Mouse (Mus musculus): Measurements from ENCODE around the gene Smtn. TPM values are rescaled to one million over a fixed set of nuclear protein-coding genes. Genes with fewer than 3 reads are reported as not detected.

The Smtn gene
- polyA plus RNA-seq, 1 experiment from 2014 or later, result 43.8 TPM

- H3K4me2 ChIP-seq (ENCODE audit: low read depth, low read length, severe bottlenecking), result no peak overlapping the region
- WGBS, result 67% methylated on average over 3 of the region's 3 CpGs
These were observed 34.8 kb upstream of the Smtn start for GRCm38 (mm10) chr11:3575238-3575637.

GRCm38 (mm10) chr11:3573092-3573491 lies 32.7 kb upstream of the Smtn start:
- WGBS, result 25% methylated on average over 9 of the region's 9 CpGs
- no peak overlapping the region for H3K4me2 ChIP-seq (ENCODE audit: low read depth, low read length, severe bottlenecking)
- DNase-seq (ENCODE audit: low spot score), result peak; percentile 65
- H3K27ac ChIP-seq (ENCODE audit: low read depth, low read length), result no peak overlapping the region; the same call in 1 of the 2 replicates
- no peaks in the 10 kb centered on the region for H3K27me3 ChIP-seq (ENCODE audit: control insufficient read depth, insufficient read depth, low read length)
- no peak overlapping the region for H3K4me3 ChIP-seq (ENCODE audit: low read depth, low read length)
- H3K4me1 ChIP-seq (replicated peaks; ENCODE audit: control insufficient read depth, insufficient read depth, low read length), result no peaks in the 10 kb centered on the region
- H3K9me3 ChIP-seq (ENCODE audit: control insufficient read depth, low read length), result no peaks in the 10 kb centered on the region
- no peak overlapping the region for H3K9ac ChIP-seq (ENCODE audit: low read length)
- no peaks in the 10 kb centered on the region for H3K36me3 ChIP-seq (ENCODE audit: control insufficient read depth, insufficient read depth, low read length)
- ATAC-seq (replicated peaks; ENCODE audit: low FRiP score), result no peak

More at GRCm38 (mm10) chr11:3575238-3575637, 34.8 kb upstream of the Smtn start:
- Histone ChIP-seq H3K4me3 (ENCODE audit: low read depth, low read length) (no peak overlapping the region), H3K36me3 (ENCODE audit: control insufficient read depth, insufficient read depth, low read length) (no peaks in the 10 kb centered on the region), H3K27me3 (ENCODE audit: control insufficient read depth, insufficient read depth, low read length) (no peaks in the 10 kb centered on the region), H3K4me1 (replicated peaks; ENCODE audit: control insufficient read depth, insufficient read depth, low read length) (no peaks in the 10 kb centered on the region), H3K9me3 (ENCODE audit: control insufficient read depth, low read length) (no peaks in the 10 kb centered on the region), H3K27ac (ENCODE audit: low read depth, low read length) (no peak overlapping the region), H3K9ac (ENCODE audit: low read length) (no peak overlapping the region)
- ATAC-seq (replicated peaks; ENCODE audit: low FRiP score) (no peak), DNase-seq (ENCODE audit: low spot score) (no peak)

DNA sequence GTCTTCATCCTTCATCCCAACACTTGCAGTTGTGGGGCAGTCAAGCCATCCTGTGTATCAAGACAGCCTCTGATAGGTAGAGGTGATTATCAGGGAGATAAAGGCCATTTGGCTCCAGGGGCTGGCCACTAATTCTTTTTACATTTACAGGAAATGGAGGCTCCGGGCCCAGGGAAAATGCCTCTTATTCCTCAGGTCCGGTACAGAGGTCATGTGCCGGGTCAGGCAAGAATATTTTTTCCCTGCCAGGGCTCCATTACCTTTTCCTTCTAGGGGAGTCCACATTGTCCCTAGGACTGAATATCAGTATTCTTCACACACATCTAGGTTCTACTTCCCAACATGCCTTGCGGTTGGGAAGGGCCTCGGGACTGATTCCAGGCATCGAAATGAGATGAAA lies 31.8 kb upstream of the Smtn start:
- H3K27ac ChIP-seq (ENCODE audit: low read depth, low read length), result no peak overlapping the region
- DNase-seq (ENCODE audit: low spot score), result no peak
- 92% methylated on average over 6 of the region's 6 CpGs for WGBS

DNA sequence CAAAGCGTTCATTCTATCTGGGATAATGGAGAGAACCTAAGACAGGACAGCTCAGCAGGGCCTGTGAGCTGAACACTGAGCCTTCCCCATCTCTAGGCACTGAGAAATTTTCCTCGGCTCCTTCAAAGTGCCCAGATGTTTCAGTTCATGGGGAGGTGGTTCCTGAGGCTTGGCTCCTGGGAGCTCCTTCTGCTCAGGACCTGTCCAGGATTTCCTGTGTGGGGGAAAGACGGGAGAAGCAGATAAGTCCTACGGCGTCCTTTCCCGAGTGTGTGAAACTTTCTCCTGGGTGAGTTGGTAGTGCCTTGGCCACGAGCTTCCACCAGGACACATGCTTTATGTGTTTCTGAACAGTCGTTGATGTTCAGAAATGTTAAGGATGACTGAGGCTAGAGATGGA lies 29.9 kb upstream of the Smtn start:
- Histone ChIP-seq H3K4me2 (ENCODE audit: low read depth, low read length, severe bottlenecking) (no peak overlapping the region), H3K27ac (ENCODE audit: low read depth, low read length) (no peak overlapping the region), H3K36me3 (ENCODE audit: control insufficient read depth, insufficient read depth, low read length) (no peaks in the 10 kb centered on the region), H3K4me1 (replicated peaks; ENCODE audit: control insufficient read depth, insufficient read depth, low read length) (no peaks in the 10 kb centered on the region), H3K4me3 (ENCODE audit: low read depth, low read length) (no peak overlapping the region), H3K9me3 (ENCODE audit: control insufficient read depth, low read length) (no peaks in the 10 kb centered on the region; the same call in 1 of the 2 replicates), H3K9ac (ENCODE audit: low read length) (no peak overlapping the region), H3K27me3 (ENCODE audit: control insufficient read depth, insufficient read depth, low read length) (no peaks in the 10 kb centered on the region)
- DNase-seq (ENCODE audit: low spot score) (no peak), ATAC-seq (replicated peaks; ENCODE audit: low FRiP score) (no peak)
- 88% methylated on average over 8 of the region's 8 CpGs for WGBS

More for the DNA sequence above, 31.8 kb upstream of the Smtn start:
- Histone ChIP-seq H3K4me1 (replicated peaks; ENCODE audit: control insufficient read depth, insufficient read depth, low read length) (no peaks in the 10 kb centered on the region), H3K36me3 (ENCODE audit: control insufficient read depth, insufficient read depth, low read length) (no peaks in the 10 kb centered on the region), H3K9me3 (ENCODE audit: control insufficient read depth, low read length) (no peaks in the 10 kb centered on the region), H3K4me3 (ENCODE audit: low read depth, low read length) (no peak overlapping the region), H3K27me3 (ENCODE audit: control insufficient read depth, insufficient read depth, low read length) (no peaks in the 10 kb centered on the region), H3K9ac (ENCODE audit: low read length) (no peak overlapping the region), H3K4me2 (ENCODE audit: low read depth, low read length, severe bottlenecking) (no peak overlapping the region)
- no peak for ATAC-seq (replicated peaks; ENCODE audit: low FRiP score)

DNA sequence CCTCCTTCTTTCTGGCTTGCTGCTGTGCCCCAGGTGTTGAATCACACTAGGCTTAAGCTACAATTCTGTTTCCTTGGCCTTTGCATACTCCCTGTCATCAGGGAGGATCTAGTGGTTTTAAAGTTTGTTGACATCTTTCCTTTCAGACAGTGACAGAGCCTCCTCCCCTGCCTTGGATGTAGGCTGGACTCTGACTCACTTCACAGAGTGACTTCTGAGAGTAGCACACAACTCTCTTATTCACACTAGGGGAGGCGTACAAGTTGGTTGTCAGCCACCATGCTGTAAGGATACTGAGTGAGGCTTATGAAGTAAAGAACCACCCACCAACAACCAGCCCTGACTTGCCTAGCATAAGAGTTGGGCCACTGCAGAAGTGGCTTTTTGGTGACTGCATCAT lies 27.5 kb upstream of the Smtn start:
- H3K4me1 ChIP-seq (replicated peaks; ENCODE audit: control insufficient read depth, insufficient read depth, low read length), result no peaks in the 10 kb centered on the region
- H3K4me2 ChIP-seq (ENCODE audit: low read depth, low read length, severe bottlenecking), result no peak overlapping the region
- no peak overlapping the region for H3K4me3 ChIP-seq (ENCODE audit: low read depth, low read length)
- 92% methylated on average over 1 of the region's 1 CpGs for WGBS
- H3K27me3 ChIP-seq (ENCODE audit: control insufficient read depth, insufficient read depth, low read length), result no peaks in the 10 kb centered on the region
- DNase-seq (ENCODE audit: low spot score) (no peak), ATAC-seq (replicated peaks; ENCODE audit: low FRiP score) (no peak)
- H3K27ac ChIP-seq (ENCODE audit: low read depth, low read length), result no peak overlapping the region
- H3K9me3 ChIP-seq (ENCODE audit: control insufficient read depth, low read length), result no peaks in the 10 kb centered on the region; the same call in 1 of the 2 replicates
- H3K9ac ChIP-seq (ENCODE audit: low read length), result no peak overlapping the region
- H3K36me3 ChIP-seq (ENCODE audit: control insufficient read depth, insufficient read depth, low read length), result no peaks in the 10 kb centered on the region

- no peak overlapping the region for H3K27ac ChIP-seq (ENCODE audit: low read depth, low read length)
- no peaks in the 10 kb centered on the region for H3K36me3 ChIP-seq (ENCODE audit: control insufficient read depth, insufficient read depth, low read length)
- no peak overlapping the region for H3K9ac ChIP-seq (ENCODE audit: low read length)
- no peak overlapping the region for H3K4me3 ChIP-seq (ENCODE audit: low read depth, low read length)
- H3K9me3 ChIP-seq (ENCODE audit: control insufficient read depth, low read length), result no peaks in the 10 kb centered on the region; the same call in 1 of the 2 replicates
- no peaks in the 10 kb centered on the region for H3K4me1 ChIP-seq (replicated peaks; ENCODE audit: control insufficient read depth, insufficient read depth, low read length)
- 89% methylated on average over 4 of the region's 4 CpGs for WGBS
- ATAC-seq (replicated peaks; ENCODE audit: low FRiP score), result no peak
- no peak for DNase-seq (ENCODE audit: low spot score)
- H3K27me3 ChIP-seq (ENCODE audit: control insufficient read depth, insufficient read depth, low read length), result no peaks in the 10 kb centered on the region
- no peak overlapping the region for H3K4me2 ChIP-seq (ENCODE audit: low read depth, low read length, severe bottlenecking)
These were observed 25.6 kb upstream of the Smtn start for GRCm38 (mm10) chr11:3566018-3566417.

GRCm38 (mm10) chr11:3564451-3564850 lies 24.0 kb upstream of the Smtn start:
- Histone ChIP-seq H3K27me3 (ENCODE audit: control insufficient read depth, insufficient read depth, low read length) (no peaks in the 10 kb centered on the region), H3K4me3 (ENCODE audit: low read depth, low read length) (no peak overlapping the region), H3K9me3 (ENCODE audit: control insufficient read depth, low read length) (no peaks in the 10 kb centered on the region; the same call in 1 of the 2 replicates), H3K4me2 (ENCODE audit: low read depth, low read length, severe bottlenecking) (no peak overlapping the region), H3K9ac (ENCODE audit: low read length) (no peak overlapping the region), H3K36me3 (ENCODE audit: control insufficient read depth, insufficient read depth, low read length) (no peaks in the 10 kb centered on the region), H3K4me1 (replicated peaks; ENCODE audit: control insufficient read depth, insufficient read depth, low read length) (no peaks in the 10 kb centered on the region), H3K27ac (ENCODE audit: low read depth, low read length) (no peak overlapping the region)
- DNase-seq (ENCODE audit: low spot score), result no peak
- ATAC-seq (replicated peaks; ENCODE audit: low FRiP score), result no peak
- 67% methylated on average over 7 of the region's 7 CpGs for WGBS

GRCm38 (mm10) chr11:3563853-3564252 lies 23.4 kb upstream of the Smtn start:
- Histone ChIP-seq H3K4me2 (ENCODE audit: low read depth, low read length, severe bottlenecking) (no peak overlapping the region), H3K9ac (ENCODE audit: low read length) (no peak overlapping the region), H3K4me3 (ENCODE audit: low read depth, low read length) (no peak overlapping the region), H3K27ac (ENCODE audit: low read depth, low read length) (no peak overlapping the region), H3K36me3 (ENCODE audit: control insufficient read depth, insufficient read depth, low read length) (no peaks in the 10 kb centered on the region), H3K27me3 (ENCODE audit: control insufficient read depth, insufficient read depth, low read length) (no peaks in the 10 kb centered on the region), H3K9me3 (ENCODE audit: control insufficient read depth, low read length) (no peaks in the 10 kb centered on the region; the same call in 1 of the 2 replicates), H3K4me1 (replicated peaks; ENCODE audit: control insufficient read depth, insufficient read depth, low read length) (no peaks in the 10 kb centered on the region)
- WGBS, result 92% methylated on average over 6 of the region's 6 CpGs
- DNase-seq (ENCODE audit: low spot score), result no peak
- ATAC-seq (replicated peaks; ENCODE audit: low FRiP score), result no peak

DNA sequence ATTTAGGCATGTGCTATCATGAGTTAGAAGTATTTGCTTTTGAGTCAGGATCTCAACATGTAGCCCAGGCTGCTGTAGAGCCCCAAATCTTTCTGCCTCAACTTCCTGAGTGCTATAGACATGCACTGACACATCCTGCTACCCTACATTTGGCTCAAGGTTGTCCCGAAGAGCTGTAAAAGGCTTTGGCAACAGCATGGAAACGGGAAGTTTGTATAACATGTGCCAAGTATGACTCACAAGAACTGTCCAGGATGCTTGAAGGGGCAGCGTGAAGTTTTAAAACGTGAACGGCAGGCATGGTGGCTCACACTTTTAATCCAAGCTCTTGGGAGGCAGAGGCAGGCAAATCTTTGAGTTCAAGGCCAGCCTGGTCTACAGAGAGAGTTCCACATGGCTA lies 19.8 kb upstream of the Smtn start:
- Histone ChIP-seq H3K4me3 (ENCODE audit: low read depth, low read length) (no peak overlapping the region), H3K4me2 (ENCODE audit: low read depth, low read length, severe bottlenecking) (no peak overlapping the region), H3K4me1 (replicated peaks; ENCODE audit: control insufficient read depth, insufficient read depth, low read length) (no peaks in the 10 kb centered on the region), H3K9ac (ENCODE audit: low read length) (no peak overlapping the region), H3K36me3 (ENCODE audit: control insufficient read depth, insufficient read depth, low read length) (no peaks in the 10 kb centered on the region), H3K27ac (ENCODE audit: low read depth, low read length) (no peak overlapping the region), H3K27me3 (ENCODE audit: control insufficient read depth, insufficient read depth, low read length) (no peaks in the 10 kb centered on the region), H3K9me3 (ENCODE audit: control insufficient read depth, low read length) (no peaks in the 10 kb centered on the region)
- 88% methylated on average over 5 of the region's 5 CpGs for WGBS
- no peak for ATAC-seq (replicated peaks; ENCODE audit: low FRiP score)
- DNase-seq (ENCODE audit: low spot score), result no peak
